Mouse (Mus musculus) olfactory bulb, adult 2 months (tissue): ENCODE results near the gene Apopt1.

Experiments used
- CTCF ChIP-seq: fragments of 200-500 bp; IDR thresholded peaks from 2 replicates; pipeline ENCODE4 v1.5.1; 2012; ENCODE audit warnings: low read depth, mild to moderate bottlenecking, low read length, moderate library complexity; ENCODE audit not compliant: insufficient read depth
- POLR2A ChIP-seq: fragments of 200-500 bp; IDR thresholded peaks from 2 replicates; pipeline ENCODE4 v1.6.1; 2012; ENCODE audit warnings: mild to moderate bottlenecking, low read depth, low read length, moderate library complexity; ENCODE audit not compliant: insufficient read depth

- TF ChIP-seq CTCF (no peak), POLR2A (no peak)
These were observed 77.6 kb downstream of the Apopt1 start for GRCm38 (mm10) chr12:111790631-111791030.
